Mouse (Mus musculus): ENCODE measurements around the gene Ptprn. TPM values are rescaled to one million over a fixed set of nuclear protein-coding genes. Genes with fewer than 3 reads are reported as not detected.
"Not testable (repeated sequence)": the region's sequence is repeated elsewhere in the genome, so short reads cannot be mapped to it uniquely, and the experiment has no call there.

Gene Ptprn
- polyA plus RNA-seq, 1 experiment from 2014 or later: 3.6 TPM

DNA sequence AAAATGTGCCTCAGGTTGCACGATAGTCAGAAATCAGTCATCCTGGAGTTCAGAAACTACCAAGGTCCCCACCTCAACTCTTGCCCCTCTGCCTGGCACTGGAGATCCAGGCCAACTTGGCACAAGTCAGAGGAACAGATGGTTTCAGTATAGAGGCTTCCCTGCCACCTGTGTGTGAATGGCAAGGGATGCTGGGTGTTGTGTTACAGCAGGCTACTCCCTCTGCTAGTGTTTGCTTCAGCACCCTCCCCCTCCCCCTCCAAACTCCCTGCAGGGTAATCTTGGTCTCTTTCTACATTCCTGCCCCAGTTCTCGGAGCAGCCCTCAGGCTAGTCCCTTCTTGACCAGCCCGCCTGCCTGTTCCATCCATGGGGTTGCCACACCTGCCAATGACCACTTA, 13.8 kb downstream of the Ptprn start:
- Histone ChIP-seq H3K9me3 (no peaks in the 10 kb centered on the region), H3K36me3 (no peaks in the 10 kb centered on the region), H3K4me2 (replicated peaks) (no peak overlapping the region), H3K4me3 (replicated peaks) (no peak overlapping the region), H3K4me1 (replicated peaks) (peaks cover 13% of the 10 kb centered on the region), H3K27ac (no peak overlapping the region), H3K9ac (no peak overlapping the region), H3K27me3 (replicated peaks) (peaks cover 4% of the 10 kb centered on the region; the same call in 1 of the 2 replicates)
- 71% methylated on average over 3 of the region's 3 CpGs for WGBS
- ATAC-seq: no peak

DNA sequence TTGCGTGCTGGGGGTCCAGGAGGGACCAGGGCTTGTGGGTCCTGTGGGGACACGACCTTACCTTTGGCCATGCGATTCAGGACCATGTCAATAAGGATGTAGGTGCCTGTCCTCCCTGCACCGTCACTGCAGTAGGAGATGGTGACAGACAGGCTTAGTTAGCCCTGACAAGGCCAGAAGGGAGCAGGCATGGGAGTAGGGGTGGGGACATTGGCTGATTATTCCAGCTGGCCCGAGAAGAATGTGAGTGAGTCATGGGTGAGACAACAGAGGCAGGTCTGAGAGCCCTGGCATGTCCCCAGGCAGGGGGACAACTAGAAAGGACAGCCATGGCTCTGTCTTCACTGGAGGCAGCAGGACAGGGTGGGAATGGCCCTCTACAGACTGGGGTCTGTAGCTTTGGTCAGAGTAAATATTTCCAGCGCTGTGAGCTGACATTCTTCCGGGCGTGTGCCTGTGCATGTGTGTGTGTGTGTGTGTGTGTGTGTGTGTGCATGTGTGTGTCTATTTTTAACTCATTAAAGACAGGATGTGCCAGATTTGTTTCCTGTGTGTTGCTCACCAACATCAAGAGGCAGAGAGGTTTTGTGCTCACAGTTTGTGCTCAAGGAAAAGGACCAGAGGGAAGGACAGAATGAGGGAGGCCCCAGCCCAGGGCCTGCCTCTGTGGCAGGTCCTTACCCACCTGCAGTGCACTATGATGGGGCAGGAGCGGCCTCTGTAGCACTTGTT, 16.1 kb downstream of the Ptprn start:
- Histone ChIP-seq H3K9ac (no peak overlapping the region), H3K9me3 (no peaks in the 10 kb centered on the region), H3K36me3 (no peaks in the 10 kb centered on the region), H3K27ac (no peak overlapping the region), H3K4me1 (replicated peaks) (peaks cover 13% of the 10 kb centered on the region), H3K4me3 (replicated peaks) (no peak overlapping the region), H3K4me2 (replicated peaks) (no peak overlapping the region), H3K27me3 (replicated peaks) (peaks cover 4% of the 10 kb centered on the region; the same call in 1 of the 2 replicates)
- 0 out of 2 replicates have a peak, but pooled peaks have one; percentile 21 for ATAC-seq
- WGBS: 32% methylated on average over 9 of the region's 9 CpGs

DNA sequence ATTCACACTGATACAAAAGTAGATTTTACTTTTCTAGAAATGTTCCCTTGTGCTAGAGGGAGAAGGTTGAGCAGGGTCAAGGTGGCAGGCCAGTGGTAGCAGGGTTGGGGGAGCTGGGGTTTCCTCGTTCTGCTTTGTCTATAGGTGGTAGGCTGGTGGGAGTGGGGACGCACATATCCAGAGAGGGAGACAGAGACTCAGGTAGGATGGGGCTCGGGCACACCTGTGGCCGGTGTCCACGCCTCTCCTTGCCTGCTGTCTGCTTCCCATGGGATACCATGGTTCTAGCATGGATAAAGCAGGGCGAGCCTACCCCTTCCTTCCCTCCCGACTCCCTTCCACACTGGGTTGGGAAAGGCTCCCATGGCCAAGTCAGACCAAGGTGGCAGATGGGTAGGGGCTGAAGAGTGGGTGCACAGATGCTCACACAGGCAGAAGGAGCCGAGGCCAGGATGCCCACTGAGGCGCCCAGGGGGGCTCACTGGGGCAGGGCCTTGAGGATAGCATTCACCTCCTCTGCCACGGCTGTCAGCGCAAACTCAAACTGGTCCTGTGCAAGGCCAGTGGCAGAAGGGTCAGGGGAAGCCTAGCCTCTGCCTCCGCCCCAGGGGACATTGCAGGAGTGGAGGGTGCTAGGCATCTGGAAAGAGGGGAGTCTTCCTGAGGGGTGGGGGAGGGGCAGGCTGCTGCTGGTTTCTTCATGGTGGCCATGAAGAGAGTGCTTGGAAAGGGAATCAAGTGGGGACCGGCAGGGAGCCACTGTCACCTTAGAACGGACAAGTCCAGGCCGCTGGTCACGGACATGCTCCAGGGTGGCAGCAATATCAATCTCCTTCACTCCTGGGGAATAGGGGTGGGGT, 17.0 kb downstream of the Ptprn start:
- WGBS: 78% methylated on average over 16 of the region's 16 CpGs

DNA sequence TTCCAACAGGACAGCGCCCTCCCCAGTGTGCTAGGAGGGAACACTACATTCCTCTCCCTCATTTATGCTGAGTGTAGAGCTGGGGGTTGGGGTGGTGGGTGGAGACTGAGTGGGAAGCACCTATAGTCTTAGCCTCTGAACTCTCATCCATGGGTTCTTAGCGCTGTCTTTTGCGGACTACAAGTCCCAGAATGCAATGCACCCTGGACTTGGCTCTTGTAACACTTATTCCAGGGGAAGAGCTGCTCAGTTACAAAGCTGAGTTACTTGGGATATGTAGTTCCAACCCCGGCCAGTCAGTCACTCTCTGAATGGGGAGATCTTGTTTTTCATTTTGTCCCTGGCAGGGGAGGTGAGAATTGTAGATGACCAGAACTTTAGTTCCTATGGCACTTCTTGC, 19.5 kb downstream of the Ptprn start:
- H3K27me3 ChIP-seq (replicated peaks): no peaks in the 10 kb centered on the region
- no peaks in the 10 kb centered on the region for H3K9me3 ChIP-seq
- H3K27ac ChIP-seq: no peak overlapping the region
- H3K4me1 ChIP-seq (replicated peaks): peaks cover 9% of the 10 kb centered on the region
- no peak overlapping the region for H3K9ac ChIP-seq
- ATAC-seq: peak; percentile 67
- WGBS: 24% methylated on average over 4 of the region's 4 CpGs
- no peaks in the 10 kb centered on the region for H3K36me3 ChIP-seq
- no peak overlapping the region for H3K4me3 ChIP-seq (replicated peaks)
- H3K4me2 ChIP-seq (replicated peaks): no peak overlapping the region

More for the DNA sequence above, 17.0 kb downstream of the Ptprn start:
- Histone ChIP-seq H3K27me3 (replicated peaks) (peaks cover 2% of the 10 kb centered on the region; the same call in 1 of the 2 replicates), H3K4me1 (replicated peaks) (peaks cover 13% of the 10 kb centered on the region), H3K4me3 (replicated peaks) (no peak overlapping the region), H3K36me3 (no peaks in the 10 kb centered on the region), H3K4me2 (replicated peaks) (no peak overlapping the region), H3K9me3 (no peaks in the 10 kb centered on the region), H3K9ac (no peak overlapping the region), H3K27ac (no peak overlapping the region)
- no peak for ATAC-seq

DNA sequence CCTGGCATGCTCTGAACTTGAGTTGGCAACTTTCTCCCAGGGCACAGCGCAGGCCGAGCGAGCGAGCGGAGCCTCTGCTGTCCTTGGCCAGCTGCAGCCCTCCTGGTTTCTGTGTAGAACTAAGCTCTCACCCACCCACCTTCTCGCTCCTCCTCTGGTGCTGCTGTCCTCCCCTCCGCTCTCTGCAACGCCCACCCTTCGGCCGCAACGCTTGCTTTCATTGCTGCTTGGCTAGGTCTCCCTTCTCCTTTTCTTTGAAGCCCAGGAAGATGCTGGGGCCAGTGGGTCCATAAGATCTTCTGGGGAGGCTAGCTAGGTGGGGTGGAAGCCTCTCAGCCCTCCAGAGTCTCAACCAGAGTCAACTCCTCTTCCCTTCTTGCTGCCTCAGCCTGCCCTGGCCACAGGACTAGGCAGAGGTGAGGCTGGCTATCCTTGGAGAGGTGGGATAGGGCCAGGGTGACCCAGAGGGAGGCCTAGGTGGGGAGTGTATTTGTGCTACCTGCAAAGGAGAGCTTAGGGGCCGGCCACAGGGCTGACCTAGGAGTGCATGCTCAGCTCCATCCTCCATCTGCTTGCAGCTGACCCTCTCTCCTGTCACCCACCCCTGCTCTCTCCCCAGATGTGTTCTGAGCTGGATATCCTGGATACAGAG, 20.0 kb downstream of the Ptprn start:
- Histone ChIP-seq H3K9ac (no peak overlapping the region), H3K27ac (no peak overlapping the region), H3K36me3 (no peaks in the 10 kb centered on the region), H3K4me2 (replicated peaks) (no peak overlapping the region), H3K9me3 (no peaks in the 10 kb centered on the region), H3K4me3 (replicated peaks) (no peak overlapping the region), H3K27me3 (replicated peaks) (no peaks in the 10 kb centered on the region), H3K4me1 (replicated peaks) (peaks cover 9% of the 10 kb centered on the region)
- WGBS: 88% methylated on average over 12 of the region's 12 CpGs
- ATAC-seq: peak; percentile 15; the same call in 1 of the 2 replicates

DNA sequence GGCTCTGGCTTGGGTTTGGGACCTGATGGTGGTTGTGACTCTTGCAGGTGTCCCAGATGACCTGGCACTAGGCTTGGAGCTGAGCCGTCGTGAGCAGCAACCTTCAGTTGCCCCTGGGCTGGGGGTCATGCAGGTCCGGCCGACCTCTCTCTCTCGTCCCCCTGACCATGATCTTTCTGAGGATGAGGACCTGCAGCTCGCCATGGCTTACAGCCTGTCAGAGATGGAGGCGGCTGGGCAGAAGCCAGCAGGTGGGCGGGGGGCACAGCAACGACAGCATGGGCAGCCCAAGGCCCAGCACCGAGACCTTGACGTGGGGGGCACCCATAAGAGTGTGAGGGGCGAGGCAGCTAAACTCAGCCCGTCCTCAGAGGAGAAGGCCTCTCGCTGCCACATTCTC, 20.9 kb downstream of the Ptprn start:
- Histone ChIP-seq H3K27ac (no peak overlapping the region), H3K4me3 (replicated peaks) (no peak overlapping the region), H3K4me1 (replicated peaks) (peaks cover 7% of the 10 kb centered on the region), H3K9me3 (no peaks in the 10 kb centered on the region), H3K9ac (no peak overlapping the region), H3K27me3 (replicated peaks) (no peaks in the 10 kb centered on the region), H3K36me3 (no peaks in the 10 kb centered on the region), H3K4me2 (replicated peaks) (no peak overlapping the region)
- WGBS: 91% methylated on average over 14 of the region's 14 CpGs
- ATAC-seq: no peak

DNA sequence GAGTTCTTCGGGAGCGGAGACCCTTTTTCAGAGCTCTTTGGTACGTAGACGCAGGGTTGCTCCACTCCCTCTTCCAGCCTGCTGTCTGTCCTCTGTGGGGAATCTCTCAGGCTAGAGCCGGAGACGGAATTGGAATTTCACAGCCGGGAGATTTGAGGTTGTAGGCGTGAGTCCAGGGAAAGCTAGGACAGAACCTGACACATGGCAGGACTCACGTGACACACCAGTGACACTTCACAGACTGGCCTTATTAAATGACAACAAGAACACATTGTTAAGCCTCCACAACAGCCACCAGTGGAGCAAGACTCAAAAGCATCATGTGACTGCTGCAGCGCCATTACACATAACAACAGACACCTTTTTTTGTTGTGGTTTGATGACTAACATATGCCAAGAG, 24.7 kb downstream of the Ptprn start:
- H3K27me3 ChIP-seq (replicated peaks): no peaks in the 10 kb centered on the region
- 85% methylated on average over 10 of the region's 10 CpGs for WGBS
- H3K9ac ChIP-seq: no peak overlapping the region
- no peak overlapping the region for H3K4me2 ChIP-seq (replicated peaks)
- no peak for ATAC-seq
- no peaks in the 10 kb centered on the region for H3K36me3 ChIP-seq
- H3K9me3 ChIP-seq: no peaks in the 10 kb centered on the region
- no peak overlapping the region for H3K27ac ChIP-seq
- no peak overlapping the region for H3K4me3 ChIP-seq (replicated peaks)
- H3K4me1 ChIP-seq (replicated peaks): peaks cover 7% of the 10 kb centered on the region; the same call in 1 of the 2 replicates

DNA sequence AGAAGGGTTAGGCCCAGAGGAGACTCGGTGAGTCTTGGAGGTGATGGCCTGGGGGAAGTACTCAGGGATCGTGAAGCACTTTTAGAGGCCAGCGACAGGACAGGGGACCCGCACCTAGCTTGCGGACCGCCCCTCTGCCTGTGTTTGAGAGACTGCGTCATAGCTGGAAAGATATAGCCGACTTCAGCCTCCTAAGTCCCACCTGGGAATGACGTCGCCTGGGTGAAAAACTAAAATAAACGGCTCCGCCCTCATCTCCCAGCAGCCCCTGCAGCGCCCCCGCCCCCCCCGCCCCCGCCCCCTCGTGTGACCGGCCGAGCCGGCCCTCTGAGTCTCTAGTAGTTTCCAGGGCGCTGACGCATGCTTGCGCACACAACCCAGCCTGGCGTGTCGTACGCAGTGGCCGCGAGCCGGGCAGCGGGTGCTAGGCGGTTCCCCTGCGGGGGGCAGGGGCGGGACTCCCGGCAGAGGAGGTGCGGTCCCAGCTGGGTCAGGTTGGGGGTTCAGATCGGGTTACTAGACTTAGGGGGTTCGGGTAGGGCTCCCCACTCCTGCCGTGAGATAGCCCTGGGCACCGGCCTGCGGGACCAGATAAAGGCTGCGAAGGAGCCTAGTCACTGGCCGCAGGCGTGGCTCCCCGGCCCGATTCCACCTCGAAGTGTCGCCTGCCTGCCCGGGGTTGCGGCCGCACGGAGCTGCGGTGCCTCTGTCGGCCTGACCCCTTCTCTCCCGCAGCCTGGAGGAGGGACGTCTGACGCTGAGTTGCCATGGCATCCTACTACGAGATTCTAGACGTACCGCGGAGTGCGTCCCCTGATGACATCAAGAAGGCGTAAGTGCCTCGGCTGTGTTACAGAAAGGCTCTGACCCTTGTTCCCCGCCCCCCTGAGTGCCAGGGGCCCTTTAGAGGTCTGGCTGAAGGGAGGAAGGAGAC, 27.9 kb downstream of the Ptprn start, which contains the start of gene Dnajb2:
TSS of gene Dnajb2 (plus strand) at position 290 of the 934 bp plus-strand sequence.
- no peaks in the 10 kb centered on the region for H3K36me3 ChIP-seq
- peaks cover 9% of the 10 kb centered on the region; the same call in 1 of the 2 replicates for H3K4me1 ChIP-seq (replicated peaks)
- under 1% methylated on average over 64 of the region's 64 CpGs for WGBS
- ATAC-seq: peak; percentile 97
- peak within 1 kb of the TSS; percentile 80 for H3K9ac ChIP-seq
- H3K9me3 ChIP-seq: no peaks in the 10 kb centered on the region
- peak within 1 kb of the TSS; percentile 83 for H3K27ac ChIP-seq
- H3K4me3 ChIP-seq (replicated peaks): peak within 1 kb of the TSS; percentile 75
- no peaks in the 10 kb centered on the region for H3K27me3 ChIP-seq (replicated peaks)
- peak within 1 kb of the TSS; percentile 94 for H3K4me2 ChIP-seq (replicated peaks)

DNA sequence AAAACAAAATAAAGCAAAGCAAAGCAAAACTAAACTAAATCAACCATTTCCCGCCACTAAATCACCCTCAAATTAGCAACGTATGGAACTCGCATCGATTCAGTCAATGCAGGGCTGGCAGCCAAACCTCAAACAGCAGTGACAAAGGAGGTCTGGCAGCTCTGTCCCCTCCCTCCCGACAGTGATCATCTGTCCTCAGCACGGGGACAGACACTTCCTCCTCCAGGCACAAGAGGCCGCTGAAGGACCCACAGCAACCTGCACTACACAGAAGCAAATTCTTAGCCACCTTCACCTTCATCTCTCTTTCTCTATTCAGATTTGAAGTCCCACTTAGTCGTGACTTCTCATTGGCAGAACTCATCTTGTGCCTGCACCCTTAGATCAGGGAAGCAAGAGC, 29.7 kb downstream of the Ptprn start:
- Histone ChIP-seq H3K4me3 (replicated peaks) (no peak overlapping the region), H3K4me1 (replicated peaks) (peaks cover 9% of the 10 kb centered on the region; the same call in 1 of the 2 replicates), H3K4me2 (replicated peaks) (no peak overlapping the region), H3K27me3 (replicated peaks) (no peaks in the 10 kb centered on the region), H3K27ac (no peak overlapping the region), H3K36me3 (no peaks in the 10 kb centered on the region), H3K9ac (no peak overlapping the region), H3K9me3 (no peaks in the 10 kb centered on the region)
- 1% methylated on average over 8 of the region's 8 CpGs for WGBS
- peak; percentile 40; the same call in 1 of the 2 replicates for ATAC-seq

DNA sequence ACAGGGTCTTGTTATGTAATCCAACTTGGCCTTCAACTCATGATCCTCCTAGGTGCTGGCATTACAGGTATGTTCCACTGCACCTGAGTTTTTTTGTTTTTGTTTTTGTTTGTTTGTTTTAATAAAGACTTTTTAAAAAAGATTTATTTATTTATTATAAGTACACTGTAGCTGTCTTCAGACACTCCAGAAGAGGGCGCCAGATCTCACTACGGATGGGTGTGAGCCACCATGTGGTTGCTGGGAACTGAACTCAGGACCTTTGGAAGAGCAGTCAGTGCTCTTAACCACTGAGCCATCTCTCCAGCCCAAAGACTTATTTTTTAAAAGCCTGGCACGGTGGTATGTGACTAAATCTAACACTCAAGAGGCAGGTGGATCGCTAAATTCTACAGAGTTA, 31.8 kb downstream of the Ptprn start:
- H3K27me3 ChIP-seq (replicated peaks); H3K27ac ChIP-seq; H3K36me3 ChIP-seq; H3K4me1 ChIP-seq (replicated peaks); H3K4me3 ChIP-seq (replicated peaks); H3K9ac ChIP-seq; H3K4me2 ChIP-seq (replicated peaks); H3K9me3 ChIP-seq; ATAC-seq: not testable (repeated sequence)
- 73% methylated on average over 4 of the region's 4 CpGs for WGBS

DNA sequence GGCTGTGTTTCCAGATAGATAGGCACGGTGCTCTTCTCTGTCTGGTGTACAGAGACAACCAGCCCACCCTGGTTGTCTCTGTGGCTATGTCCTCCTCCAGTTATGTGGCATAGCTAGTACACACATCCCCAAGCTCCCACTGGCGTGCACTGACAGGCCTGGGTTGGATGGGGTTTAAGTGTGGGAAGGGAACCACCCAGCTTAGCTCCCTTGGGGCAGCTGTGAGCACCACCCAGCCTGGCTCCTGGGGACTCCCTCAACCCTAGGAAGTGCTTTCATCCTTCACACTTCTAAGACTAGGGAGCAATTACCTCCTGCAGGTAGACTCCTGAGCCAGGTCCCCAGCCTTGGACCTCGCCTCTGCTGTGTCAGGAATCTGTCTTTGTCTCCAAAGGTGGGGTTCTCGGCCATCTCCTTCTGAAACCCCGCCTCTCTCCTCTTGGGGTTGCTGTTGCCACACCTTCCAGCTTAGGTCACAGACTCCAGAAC, 32.6 kb downstream of the Ptprn start, which contains the start of gene A630095N17Rik:
TSS of gene A630095N17Rik (minus strand) at position 439 of the 489 bp plus-strand sequence.
- Histone ChIP-seq H3K27ac (no peak within 1 kb of the TSS), H3K9me3 (no peaks in the 10 kb centered on the region), H3K27me3 (replicated peaks) (no peaks in the 10 kb centered on the region), H3K4me1 (replicated peaks) (0 out of 2 replicates have a peak, but pooled peaks cover 2% of the 10 kb centered on the region), H3K9ac (no peak within 1 kb of the TSS), H3K4me3 (replicated peaks) (no peak within 1 kb of the TSS), H3K36me3 (no peaks in the 10 kb centered on the region), H3K4me2 (replicated peaks) (no peak within 1 kb of the TSS)
- 66% methylated on average over 5 of the region's 5 CpGs for WGBS
- ATAC-seq: no peak
